Mouse (Mus musculus) granulocyte monocyte progenitor cell, adult 5-6 weeks (primary cell): Measurements from ENCODE around the gene Cacng1. TPM values are rescaled to one million over a fixed set of nuclear protein-coding genes. Genes with fewer than 3 reads are reported as not detected.

Experiments used
- ATAC-seq: replicated peaks from 2 replicates; pipeline ENCODE4 v1.8.0; 2016; ENCODE audit warnings: mild to moderate bottlenecking, moderate TSS enrichment, inconsistent platforms; ENCODE audit not compliant: poor library complexity, severe bottlenecking
- total RNA-seq, 2 experiments: library from RNA; stranded (forward) in 1 of 2; stranded (reverse) in 1 of 2; fragments of 200-712, 200-1000 nt in 1 of 2; fragments of >200 nt in 1 of 2; fragmentation: Nextera tagmentation in 1 of 2; gene quantifications; 2 replicates each; pipeline ENCODE4 v1.2.3; 2014 to 2017

Gene Cacng1
- total RNA-seq (2014; fragmentation: Nextera tagmentation), result not detected in 2 replicates
- not detected in 2 replicates for total RNA-seq (2017)

GRCm38 (mm10) chr11:107716332-107716938, at the start of gene Cacng1:
Gene Cacng1 (minus strand): TSS chr11:107716522.
- no peak for ATAC-seq

- no peak for ATAC-seq
Measured at GRCm38 (mm10) chr11:107762688-107763460, 46.6 kb upstream of the Cacng1 start.

- ATAC-seq, result no peak
Measured at GRCm38 (mm10) chr11:107761790-107762500, 45.6 kb upstream of the Cacng1 start.

- ATAC-seq, result no peak
Measured at GRCm38 (mm10) chr11:107760001-107760400, 43.7 kb upstream of the Cacng1 start.

GRCm38 (mm10) chr11:107759516-107759915, 43.2 kb upstream of the Cacng1 start:
- no peak for ATAC-seq

- no peak for ATAC-seq
Measured at GRCm38 (mm10) chr11:107749114-107749513, 32.8 kb upstream of the Cacng1 start.

GRCm38 (mm10) chr11:107748243-107749035, 32.1 kb upstream of the Cacng1 start:
- no peak for ATAC-seq

- ATAC-seq, result no peak
Measured at GRCm38 (mm10) chr11:107743100-107743499, 26.8 kb upstream of the Cacng1 start.

GRCm38 (mm10) chr11:107738418-107739099, 22.2 kb upstream of the Cacng1 start:
- no peak for ATAC-seq

GRCm38 (mm10) chr11:107737886-107738285, 21.6 kb upstream of the Cacng1 start:
- ATAC-seq, result no peak

- no peak for ATAC-seq
Measured at GRCm38 (mm10) chr11:107734133-107734532, 17.8 kb upstream of the Cacng1 start.

- no peak for ATAC-seq
Measured at GRCm38 (mm10) chr11:107731498-107731897, 15.2 kb upstream of the Cacng1 start.

GRCm38 (mm10) chr11:107730940-107731339, 14.6 kb upstream of the Cacng1 start:
- ATAC-seq, result no peak

GRCm38 (mm10) chr11:107729141-107729540, 12.8 kb upstream of the Cacng1 start:
- ATAC-seq, result no peak

- no peak; the same call in 1 of the 2 replicates for ATAC-seq
Measured at GRCm38 (mm10) chr11:107728073-107728863, 11.9 kb upstream of the Cacng1 start.

GRCm38 (mm10) chr11:107724603-107725002, 8.3 kb upstream of the Cacng1 start:
- ATAC-seq, result no peak

GRCm38 (mm10) chr11:107721057-107721456, 4.7 kb upstream of the Cacng1 start:
- no peak for ATAC-seq

GRCm38 (mm10) chr11:107720264-107721021, 4.1 kb upstream of the Cacng1 start:
- peak; percentile 94 for ATAC-seq
